Mouse (Mus musculus): ENCODE results near the gene Serping1.

DNA sequence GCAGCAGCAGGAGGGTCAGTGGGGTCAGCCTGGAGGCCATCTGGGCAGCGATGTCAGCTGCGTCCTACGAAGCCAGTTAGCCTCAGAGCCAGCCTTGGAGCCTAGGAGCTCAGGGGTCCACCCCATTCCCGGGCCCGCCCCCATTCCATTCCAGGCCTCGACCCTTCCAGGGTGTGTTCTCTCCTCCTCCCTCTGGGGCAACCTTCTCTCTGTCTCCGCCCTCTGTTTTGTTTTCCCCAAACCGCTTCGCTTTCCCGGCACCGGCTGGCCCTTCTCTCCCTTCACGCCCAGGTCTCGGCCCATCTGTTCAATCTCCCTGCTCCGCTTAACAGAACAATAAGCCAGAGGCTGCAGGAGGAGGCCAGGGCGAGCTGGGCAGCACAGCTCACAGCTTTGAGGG is 493 bp downstream of the Serping1 start:
- TF ChIP-seq POLR2A (IDR thresholded peaks at IDR 0.05; ENCODE audit: borderline replicate concordance, extremely low read depth, insufficient read depth, insufficient read length, poor library complexity, severe bottlenecking) (no peak), CTCF (IDR thresholded peaks at IDR 0.05; ENCODE audit: borderline replicate concordance, extremely low read depth, insufficient read depth, insufficient read length) (no peak)

Measured in brain, embryonic 14.5 days (tissue).